Mouse (Mus musculus) forebrain, embryonic 12.5 days (tissue): ENCODE data around the gene Ccdc47. TPM values are rescaled to one million over a fixed set of nuclear protein-coding genes. Genes with fewer than 3 reads are reported as not detected.

Source experiments
- ATAC-seq: fragments of 200-750 bp; cut with Nextera tagmentation; 2 replicates; pipeline ENCODE4 v1.8.0; 2017; ENCODE audit warnings: moderate TSS enrichment; ENCODE audit not compliant: low FRiP score
- H3K27ac ChIP-seq: fragments of 300-500 bp; sonication (generic); 2 replicates; pipeline ENCODE4 v1.5.1; 2016; ENCODE audit warnings: mild to moderate bottlenecking
- H3K27me3 ChIP-seq: fragments of 300-500 bp; sonication (generic); 2 replicates; pipeline ENCODE4 v1.6.1; 2016; ENCODE audit warnings: mild to moderate bottlenecking
- H3K36me3 ChIP-seq: fragments of 300-500 bp; sonication (generic); replicated peaks from 2 replicates; pipeline ENCODE4 v1.6.1; 2016; ENCODE audit warnings: mild to moderate bottlenecking
- H3K4me1 ChIP-seq: fragments of 300-500 bp; sonication (generic); 2 replicates; pipeline ENCODE4 v1.6.1; 2016
- H3K4me2 ChIP-seq: fragments of 300-500 bp; sonication (generic); 2 replicates; pipeline ENCODE4 v1.6.1; 2016; ENCODE audit warnings: mild to moderate bottlenecking, moderate library complexity
- H3K4me3 ChIP-seq: fragments of 300-500 bp; sonication (generic); replicated peaks from 2 replicates; pipeline ENCODE4 v1.5.1; 2016; ENCODE audit warnings: mild to moderate bottlenecking
- H3K9ac ChIP-seq: fragments of 300-500 bp; sonication (generic); 2 replicates; pipeline ENCODE4 v1.6.1; 2016; ENCODE audit warnings: mild to moderate bottlenecking
- H3K9me3 ChIP-seq: fragments of 300-500 bp; sonication (generic); 2 replicates; pipeline ENCODE4 v1.6.1; 2016
- WGBS: fragments of 180-500 bp; shearing (Covaris S2); methylation state at CpG from one replicate; pipeline ENCODE4 v1.1.7; 2016; 5-methylcytosine and 5-hydroxymethylcytosine counted together
- polyA plus RNA-seq: library from polyadenylated mRNA; unstranded; fragments of >200 nt; fragmentation: Nextera tagmentation; extraction: Ambion mirVana; gene quantifications from 2 replicates; pipeline ENCODE4 v1.2.1, GENCODE M21; 2016

Ccdc47 gene
- polyA plus RNA-seq, 1 experiment from 2014 or later, result 91.9 TPM

DNA sequence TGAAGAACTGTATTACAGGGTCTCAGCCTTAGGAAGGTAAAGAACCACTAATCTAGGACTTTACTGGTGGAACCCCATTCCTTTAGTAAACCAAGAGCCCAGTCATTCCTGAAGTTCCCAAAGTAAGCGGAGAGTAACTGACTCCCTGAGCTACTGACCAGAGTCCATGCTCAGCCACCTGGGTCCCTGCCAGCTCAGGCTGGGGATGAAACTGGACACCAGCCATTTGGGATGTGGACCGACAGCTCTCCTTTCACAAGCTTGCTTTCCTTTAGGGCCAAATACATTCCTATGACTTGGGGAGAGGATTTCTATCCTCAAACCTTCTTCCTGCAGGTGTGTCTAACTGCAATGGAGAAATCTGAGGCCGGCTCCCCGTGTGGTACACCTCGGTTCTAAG lies 41.8 kb downstream of the Ccdc47 start:
- no peak overlapping the region for H3K9ac ChIP-seq
- no peak for ATAC-seq
- H3K4me1 ChIP-seq, result no peaks in the 10 kb centered on the region
- no peaks in the 10 kb centered on the region for H3K27me3 ChIP-seq
- H3K4me2 ChIP-seq, result no peak overlapping the region
- no peak overlapping the region for H3K4me3 ChIP-seq
- H3K36me3 ChIP-seq, result peaks cover 17% of the 10 kb centered on the region
- no peaks in the 10 kb centered on the region for H3K9me3 ChIP-seq
- 85% methylated on average over 5 of the region's 5 CpGs for WGBS
- no peak overlapping the region for H3K27ac ChIP-seq

DNA sequence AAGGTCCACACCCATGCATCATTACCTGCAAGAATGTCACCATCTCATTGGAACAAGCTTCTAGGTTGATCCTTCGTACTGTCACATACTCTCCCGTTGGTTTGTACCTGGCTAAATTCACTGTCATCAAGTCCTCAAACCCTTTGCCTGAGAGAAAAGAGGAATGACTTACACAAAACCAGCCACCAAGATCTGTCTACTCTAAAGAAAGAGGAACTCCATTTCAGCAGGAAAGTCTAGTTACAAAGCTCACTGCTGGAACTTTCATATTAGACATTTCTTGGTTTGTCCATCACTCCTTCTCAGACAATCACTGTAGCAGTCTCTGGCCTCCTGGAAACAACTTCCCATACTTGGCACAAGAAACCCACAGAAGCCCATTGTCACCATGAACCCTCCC lies 42.9 kb downstream of the Ccdc47 start:
- no peak overlapping the region for H3K27ac ChIP-seq
- H3K4me2 ChIP-seq, result no peak overlapping the region
- H3K4me3 ChIP-seq, result no peak overlapping the region
- no peak for ATAC-seq
- H3K9ac ChIP-seq, result no peak overlapping the region
- no peaks in the 10 kb centered on the region for H3K9me3 ChIP-seq
- WGBS, result 93% methylated on average over 2 of the region's 2 CpGs
- peaks cover 23% of the 10 kb centered on the region for H3K36me3 ChIP-seq
- no peaks in the 10 kb centered on the region for H3K4me1 ChIP-seq
- no peaks in the 10 kb centered on the region for H3K27me3 ChIP-seq

- peaks cover 45% of the 10 kb centered on the region for H3K36me3 ChIP-seq
- no peak overlapping the region for H3K4me2 ChIP-seq
- H3K27ac ChIP-seq, result no peak overlapping the region
- no peaks in the 10 kb centered on the region for H3K27me3 ChIP-seq
- H3K4me3 ChIP-seq, result no peak overlapping the region
- WGBS, result 75% methylated on average over 7 of the region's 7 CpGs
- H3K9me3 ChIP-seq, result no peaks in the 10 kb centered on the region
- H3K9ac ChIP-seq, result no peak overlapping the region
- H3K4me1 ChIP-seq, result no peaks in the 10 kb centered on the region
- ATAC-seq, result no peak
Observed at GRCm38 (mm10) chr11:106170807-106171206, 45.3 kb downstream of the Ccdc47 start.

GRCm38 (mm10) chr11:106167435-106167834 lies 48.7 kb downstream of the Ccdc47 start:
- H3K4me1 ChIP-seq, result no peaks in the 10 kb centered on the region
- H3K9me3 ChIP-seq, result no peaks in the 10 kb centered on the region
- no peak overlapping the region for H3K4me2 ChIP-seq
- no peak overlapping the region for H3K27ac ChIP-seq
- 90% methylated on average over 5 of the region's 5 CpGs for WGBS
- H3K9ac ChIP-seq, result no peak overlapping the region
- no peak overlapping the region for H3K4me3 ChIP-seq
- H3K27me3 ChIP-seq, result no peaks in the 10 kb centered on the region
- H3K36me3 ChIP-seq, result peaks cover 73% of the 10 kb centered on the region
- ATAC-seq, result no peak

GRCm38 (mm10) chr11:106164601-106165180 lies 51.5 kb downstream of the Ccdc47 start:
- ATAC-seq, result no peak
- Histone ChIP-seq H3K9ac (no peak overlapping the region), H3K4me1 (peaks cover 13% of the 10 kb centered on the region), H3K27ac (no peak overlapping the region), H3K9me3 (no peaks in the 10 kb centered on the region), H3K4me3 (no peak overlapping the region), H3K4me2 (no peak overlapping the region), H3K27me3 (no peaks in the 10 kb centered on the region), H3K36me3 (peaks cover 62% of the 10 kb centered on the region)
- WGBS, result 93% methylated on average over 16 of the region's 16 CpGs

DNA sequence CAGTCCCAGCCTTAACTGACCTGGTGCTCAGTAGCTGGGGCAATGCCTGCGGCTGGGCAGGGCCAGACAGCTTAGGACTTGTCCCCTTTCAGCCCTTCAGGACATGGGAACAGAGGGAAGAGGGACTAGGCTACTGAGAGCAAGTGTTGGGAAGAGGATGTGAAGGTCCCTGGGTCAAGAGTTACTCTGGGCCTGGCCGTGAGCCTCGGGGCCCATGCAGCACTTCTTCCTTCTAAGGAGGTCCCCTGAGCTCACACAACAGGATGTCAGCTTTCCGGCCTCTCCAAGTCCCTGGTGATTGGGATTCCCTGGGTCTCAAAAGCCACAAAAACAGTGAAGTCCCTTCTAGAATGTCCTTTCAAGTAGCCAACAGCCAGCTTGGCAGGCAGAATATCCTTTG lies 52.6 kb downstream of the Ccdc47 start:
- no peaks in the 10 kb centered on the region for H3K9me3 ChIP-seq
- H3K27ac ChIP-seq, result no peak overlapping the region
- no peak overlapping the region for H3K4me2 ChIP-seq
- peaks cover 57% of the 10 kb centered on the region for H3K36me3 ChIP-seq
- H3K9ac ChIP-seq, result no peak overlapping the region
- WGBS, result 89% methylated on average over 4 of the region's 4 CpGs
- no peaks in the 10 kb centered on the region for H3K27me3 ChIP-seq
- peaks cover 24% of the 10 kb centered on the region for H3K4me1 ChIP-seq
- H3K4me3 ChIP-seq, result no peak overlapping the region
- no peak for ATAC-seq

GRCm38 (mm10) chr11:106162237-106162636 lies 53.9 kb downstream of the Ccdc47 start:
- no peaks in the 10 kb centered on the region for H3K9me3 ChIP-seq
- H3K36me3 ChIP-seq, result peaks cover 55% of the 10 kb centered on the region
- WGBS, result 91% methylated on average over 2 of the region's 2 CpGs
- H3K4me3 ChIP-seq, result no peak overlapping the region
- H3K27ac ChIP-seq, result no peak overlapping the region
- peaks cover 34% of the 10 kb centered on the region for H3K4me1 ChIP-seq
- no peak overlapping the region for H3K4me2 ChIP-seq
- no peaks in the 10 kb centered on the region for H3K27me3 ChIP-seq
- ATAC-seq, result no peak
- H3K9ac ChIP-seq, result no peak overlapping the region

DNA sequence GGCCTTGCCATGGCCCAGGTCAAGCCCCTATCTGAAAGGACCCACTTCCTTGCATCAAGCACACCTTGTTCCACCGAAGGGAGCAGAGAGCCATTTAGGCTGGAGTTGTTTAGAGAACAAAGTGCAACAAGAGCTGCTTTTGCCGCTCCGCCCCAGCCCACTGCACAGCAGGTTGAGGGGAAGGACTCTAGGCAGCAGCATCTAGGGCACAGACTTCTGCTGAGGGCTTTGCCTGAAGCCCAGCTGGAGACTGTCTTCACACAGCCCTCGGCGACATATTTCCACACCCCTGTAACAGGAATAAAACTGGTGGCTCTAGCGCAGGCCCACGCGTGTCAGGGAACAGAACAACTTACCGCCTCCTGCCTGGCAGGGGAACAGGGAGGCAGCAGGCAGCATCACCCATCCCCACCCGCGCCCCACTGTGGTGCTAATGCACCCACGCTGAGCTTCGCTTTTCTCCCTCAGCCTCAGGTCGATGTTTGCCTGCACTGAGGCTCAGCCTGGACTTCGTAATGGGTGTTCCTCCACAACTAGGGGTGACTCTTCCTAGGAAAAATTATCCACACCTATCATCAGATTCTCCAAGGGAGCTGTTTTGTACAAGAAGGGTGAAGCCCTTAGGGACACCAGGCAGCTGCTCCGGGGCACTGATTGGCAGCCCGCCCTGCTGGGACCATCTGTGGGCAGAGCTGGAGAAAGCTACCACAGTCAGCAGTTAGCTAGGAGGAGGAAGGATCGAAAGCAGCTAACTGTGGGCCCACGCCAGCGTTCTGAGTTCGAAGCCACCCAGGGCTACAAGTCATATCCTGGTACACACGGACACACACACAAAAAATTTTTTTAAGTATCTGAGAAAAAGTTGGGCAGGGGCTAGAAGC lies 55.1 kb downstream of the Ccdc47 start, which contains the start of the genes Gm10840 and Limd2:
Gene Gm10840, plus strand, starts transcription at position 10 of the 881 bp plus-strand sequence.
Gene Limd2, minus strand, starts transcription at position 20 of the 881 bp plus-strand sequence.
- H3K36me3 ChIP-seq, result peaks cover 57% of the 10 kb centered on the region

DNA sequence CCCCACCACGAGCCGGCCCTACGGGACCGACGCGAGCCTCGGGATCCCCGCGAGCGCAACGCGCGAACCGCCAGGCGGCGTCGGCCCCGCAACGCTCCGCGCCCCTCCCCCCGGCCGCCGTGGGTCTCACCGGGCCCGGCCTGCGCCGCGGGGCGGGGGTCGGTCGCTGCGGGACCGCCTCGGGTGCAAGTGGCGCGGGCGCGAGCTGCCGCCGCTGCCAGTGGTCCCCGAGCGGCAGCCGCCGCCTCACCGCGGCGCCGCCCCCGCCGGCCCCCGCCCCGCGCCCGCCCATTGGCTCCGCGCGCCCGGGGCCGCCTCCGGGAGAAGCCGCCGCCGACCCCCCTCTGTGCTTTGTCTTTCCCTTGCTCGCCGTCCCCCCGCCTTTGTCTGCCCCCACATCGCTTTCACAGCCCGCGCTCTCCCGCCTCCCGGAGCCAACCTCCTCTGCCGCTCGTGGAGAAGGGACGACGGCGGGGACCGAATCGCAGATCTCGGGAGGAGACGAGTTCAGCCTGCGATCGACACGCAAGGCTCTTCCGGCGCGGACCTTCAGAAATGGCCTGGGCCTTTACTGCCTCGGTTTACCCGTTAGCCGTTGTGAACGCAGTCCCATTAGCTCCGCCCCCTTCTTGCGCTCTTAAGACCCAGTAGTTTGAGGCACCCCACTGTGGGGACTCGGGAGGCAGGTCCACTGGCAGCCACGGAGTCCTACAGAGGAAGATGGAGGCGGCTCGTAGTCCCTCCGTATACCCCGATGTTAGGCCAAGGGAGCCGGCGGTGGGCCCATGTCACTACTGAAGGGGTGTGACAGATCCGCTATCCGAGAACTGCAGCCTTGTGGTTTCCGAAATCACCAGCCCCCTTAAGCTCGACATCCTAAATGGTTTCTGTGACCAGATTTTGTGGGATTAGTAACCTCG lies 56.0 kb downstream of the Ccdc47 start:
- Histone ChIP-seq H3K27ac (peak overlapping the region; percentile 97), H3K9me3 (no peaks in the 10 kb centered on the region), H3K4me1 (peaks cover 40% of the 10 kb centered on the region), H3K27me3 (no peaks in the 10 kb centered on the region), H3K4me3 (peak overlapping the region; percentile 86), H3K9ac (peak overlapping the region; percentile 98), H3K36me3 (peaks cover 57% of the 10 kb centered on the region), H3K4me2 (peak overlapping the region; percentile 75)
- WGBS, result 1% methylated on average over 97 of the region's 106 CpGs
- ATAC-seq, result peak; percentile 76

More for the DNA sequence above, 55.1 kb downstream of the Ccdc47 start, which contains the start of the genes Gm10840 and Limd2:
- Histone ChIP-seq H3K9ac (peak within 1 kb of the TSS; percentile 98), H3K4me1 (peaks cover 40% of the 10 kb centered on the region), H3K9me3 (no peaks in the 10 kb centered on the region), H3K4me3 (peak within 1 kb of the TSS; percentile 86), H3K27ac (peak within 1 kb of the TSS; percentile 97), H3K27me3 (no peaks in the 10 kb centered on the region), H3K4me2 (peak within 1 kb of the TSS; percentile 75)
- peak; percentile 47 for ATAC-seq
- WGBS, result 30% methylated on average over 22 of the region's 22 CpGs

GRCm38 (mm10) chr11:106159216-106159920 lies 56.8 kb downstream of the Ccdc47 start:
- Histone ChIP-seq H3K36me3 (peaks cover 57% of the 10 kb centered on the region), H3K27ac (peak overlapping the region; percentile 97), H3K4me1 (peaks cover 40% of the 10 kb centered on the region), H3K4me3 (peak overlapping the region; percentile 86), H3K9ac (peak overlapping the region; percentile 98), H3K27me3 (no peaks in the 10 kb centered on the region), H3K9me3 (no peaks in the 10 kb centered on the region), H3K4me2 (peak overlapping the region; percentile 75)
- WGBS, result 1% methylated on average over 24 of the region's 25 CpGs
- peak; percentile 62 for ATAC-seq

GRCm38 (mm10) chr11:106158930-106159215 lies 57.3 kb downstream of the Ccdc47 start:
- WGBS, result 45% methylated on average over 9 of the region's 9 CpGs
- Histone ChIP-seq H3K27ac (peak overlapping the region; percentile 97), H3K27me3 (no peaks in the 10 kb centered on the region), H3K36me3 (peaks cover 57% of the 10 kb centered on the region), H3K4me2 (peak overlapping the region; percentile 75), H3K4me1 (peaks cover 42% of the 10 kb centered on the region), H3K9ac (peak overlapping the region; percentile 98), H3K4me3 (peak overlapping the region; percentile 86), H3K9me3 (no peaks in the 10 kb centered on the region)
- ATAC-seq, result 0 out of 2 replicates have a peak, but pooled peaks have one; percentile 1
